Mouse (Mus musculus): ENCODE results near the gene Ninj2. TPM values are rescaled to one million over a fixed set of nuclear protein-coding genes. Genes with fewer than 3 reads are reported as not detected.

Gene Ninj2
- polyA plus RNA-seq, 1 experiment from 2014 or later = not detected

DNA sequence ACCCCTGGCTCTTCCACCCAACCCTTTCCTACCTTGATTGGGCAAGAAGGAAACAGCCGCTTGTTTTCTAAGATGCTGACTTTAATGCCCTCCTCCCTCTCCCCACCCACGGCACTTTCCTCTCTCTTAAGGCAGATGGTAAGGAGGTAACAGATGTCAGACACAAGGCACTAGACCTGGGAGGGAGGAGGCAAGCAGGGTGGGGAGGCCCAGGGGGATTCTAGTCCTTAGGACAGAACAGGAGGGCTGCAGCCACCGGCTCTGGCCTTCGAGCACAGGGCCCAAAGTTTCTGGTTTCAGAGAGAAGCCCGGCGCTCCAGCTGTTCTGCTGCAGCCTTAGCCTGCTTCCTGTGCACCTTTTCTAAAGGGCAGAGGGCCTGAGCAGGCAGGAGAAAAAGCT lies 108.8 kb downstream of the Ninj2 start:
- no peaks in the 10 kb centered on the region for H3K9me3 ChIP-seq (ENCODE audit: control insufficient read depth)
- no peak overlapping the region for H3K4me3 ChIP-seq (ENCODE audit: low read depth, low read length)
- H3K36me3 ChIP-seq (ENCODE audit: control insufficient read depth, insufficient read depth) = no peaks in the 10 kb centered on the region
- no peak overlapping the region for H3K4me2 ChIP-seq (replicated peaks; ENCODE audit: low read depth)
- WGBS = 64% methylated on average over 6 of the region's 6 CpGs
- H3K9ac ChIP-seq (ENCODE audit: low read depth, low read length) = no peak overlapping the region
- no peak overlapping the region for H3K27ac ChIP-seq (ENCODE audit: low read depth, low read length)
- ATAC-seq = no peak
- H3K4me1 ChIP-seq (replicated peaks; ENCODE audit: control insufficient read depth, insufficient read depth, low read length) = no peaks in the 10 kb centered on the region
- no peak for TF ChIP-seq CTCF (IDR thresholded peaks at IDR 0.05; ENCODE audit: low read depth)
- H3K27me3 ChIP-seq (replicated peaks; ENCODE audit: control insufficient read depth, insufficient read depth, low read length) = no peaks in the 10 kb centered on the region

DNA sequence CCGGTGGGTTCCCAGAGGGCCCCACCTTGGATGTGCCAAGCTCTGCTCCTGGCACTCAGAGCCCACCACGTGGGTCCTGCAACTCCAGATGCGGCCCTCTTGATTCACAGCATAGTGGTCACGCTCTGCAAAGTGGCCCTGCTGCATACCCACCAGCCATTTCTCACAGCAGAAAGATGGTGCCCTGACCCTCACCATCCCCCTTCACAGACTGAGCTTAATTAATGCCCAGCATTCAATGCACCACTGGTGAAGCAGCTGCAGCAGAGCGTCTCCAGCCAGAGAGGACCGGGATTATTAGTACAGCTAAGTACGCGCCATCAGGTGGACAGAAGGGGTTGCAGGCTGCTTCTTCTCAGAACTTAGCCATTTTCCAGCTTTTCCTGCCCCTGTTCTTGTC lies 109.3 kb downstream of the Ninj2 start:
- Histone ChIP-seq H3K9ac (ENCODE audit: low read depth, low read length) (no peak overlapping the region), H3K4me3 (ENCODE audit: low read depth, low read length) (no peak overlapping the region), H3K36me3 (ENCODE audit: control insufficient read depth, insufficient read depth) (no peaks in the 10 kb centered on the region), H3K9me3 (ENCODE audit: control insufficient read depth) (no peaks in the 10 kb centered on the region), H3K4me2 (replicated peaks; ENCODE audit: low read depth) (no peak overlapping the region), H3K27ac (ENCODE audit: low read depth, low read length) (no peak overlapping the region), H3K4me1 (replicated peaks; ENCODE audit: control insufficient read depth, insufficient read depth, low read length) (no peaks in the 10 kb centered on the region), H3K27me3 (replicated peaks; ENCODE audit: control insufficient read depth, insufficient read depth, low read length) (no peaks in the 10 kb centered on the region)
- 78% methylated on average over 8 of the region's 8 CpGs for WGBS
- no peak for TF ChIP-seq CTCF (IDR thresholded peaks at IDR 0.05; ENCODE audit: low read depth)
- no peak for ATAC-seq

DNA sequence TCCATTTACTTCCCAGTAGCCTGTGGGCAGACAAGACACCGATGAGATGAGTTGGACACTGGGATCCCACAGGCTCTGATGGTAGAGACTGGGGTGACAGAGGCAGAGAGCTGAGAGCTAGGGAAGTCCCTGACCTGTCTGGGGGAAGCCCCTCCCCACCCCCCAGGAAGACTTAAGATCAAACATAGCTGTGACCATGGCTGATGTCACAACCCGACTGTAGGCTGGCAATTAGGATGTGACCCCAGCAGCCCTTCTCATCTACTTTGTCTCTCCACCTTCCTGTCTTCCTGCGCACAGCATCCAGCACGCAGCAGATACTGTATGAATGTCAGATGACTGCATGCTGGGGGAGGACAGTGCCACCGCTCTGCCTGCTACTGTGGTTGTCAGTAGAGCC lies 113.4 kb downstream of the Ninj2 start:
- no peak overlapping the region for H3K9ac ChIP-seq (ENCODE audit: low read depth, low read length)
- TF ChIP-seq CTCF (IDR thresholded peaks at IDR 0.05; ENCODE audit: low read depth) = no peak
- no peaks in the 10 kb centered on the region for H3K9me3 ChIP-seq (ENCODE audit: control insufficient read depth)
- H3K4me3 ChIP-seq (ENCODE audit: low read depth, low read length) = no peak overlapping the region
- H3K27me3 ChIP-seq (replicated peaks; ENCODE audit: control insufficient read depth, insufficient read depth, low read length) = no peaks in the 10 kb centered on the region
- H3K36me3 ChIP-seq (ENCODE audit: control insufficient read depth, insufficient read depth) = peaks cover 9% of the 10 kb centered on the region; the same call in 1 of the 2 replicates
- ATAC-seq = no peak
- no peak overlapping the region for H3K4me2 ChIP-seq (replicated peaks; ENCODE audit: low read depth)
- H3K27ac ChIP-seq (ENCODE audit: low read depth, low read length) = no peak overlapping the region
- WGBS = 79% methylated on average over 5 of the region's 5 CpGs
- no peaks in the 10 kb centered on the region for H3K4me1 ChIP-seq (replicated peaks; ENCODE audit: control insufficient read depth, insufficient read depth, low read length)

DNA sequence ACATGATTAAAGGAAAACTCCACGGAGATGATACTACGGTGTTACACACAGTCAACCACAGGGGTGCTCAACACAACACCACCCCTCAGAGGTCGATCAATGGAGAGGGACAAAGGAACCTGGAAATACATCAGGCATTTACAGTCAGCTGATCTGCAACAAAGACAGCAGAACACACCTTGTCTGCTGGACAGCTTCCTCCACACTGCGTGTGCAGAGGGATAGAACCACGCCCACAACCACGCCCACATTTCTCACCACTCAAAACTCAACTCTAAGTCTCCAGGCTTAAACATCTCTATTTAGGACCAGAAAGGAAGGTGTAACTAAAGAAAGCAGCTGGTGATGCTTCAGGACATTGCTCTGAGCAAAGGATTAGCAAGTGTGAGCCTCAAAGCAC lies 118.4 kb downstream of the Ninj2 start:
- WGBS = 60% methylated on average over 6 of the region's 6 CpGs
- no peak for ATAC-seq
- Histone ChIP-seq H3K27me3 (replicated peaks; ENCODE audit: control insufficient read depth, insufficient read depth, low read length) (no peaks in the 10 kb centered on the region), H3K36me3 (ENCODE audit: control insufficient read depth, insufficient read depth) (peaks cover 9% of the 10 kb centered on the region; the same call in 1 of the 2 replicates), H3K4me2 (replicated peaks; ENCODE audit: low read depth) (no peak overlapping the region), H3K4me1 (replicated peaks; ENCODE audit: control insufficient read depth, insufficient read depth, low read length) (no peaks in the 10 kb centered on the region), H3K9ac (ENCODE audit: low read depth, low read length) (no peak overlapping the region), H3K27ac (ENCODE audit: low read depth, low read length) (no peak overlapping the region), H3K9me3 (ENCODE audit: control insufficient read depth) (no peaks in the 10 kb centered on the region), H3K4me3 (ENCODE audit: low read depth, low read length) (no peak overlapping the region)
- no peak for TF ChIP-seq CTCF (IDR thresholded peaks at IDR 0.05; ENCODE audit: low read depth)

DNA sequence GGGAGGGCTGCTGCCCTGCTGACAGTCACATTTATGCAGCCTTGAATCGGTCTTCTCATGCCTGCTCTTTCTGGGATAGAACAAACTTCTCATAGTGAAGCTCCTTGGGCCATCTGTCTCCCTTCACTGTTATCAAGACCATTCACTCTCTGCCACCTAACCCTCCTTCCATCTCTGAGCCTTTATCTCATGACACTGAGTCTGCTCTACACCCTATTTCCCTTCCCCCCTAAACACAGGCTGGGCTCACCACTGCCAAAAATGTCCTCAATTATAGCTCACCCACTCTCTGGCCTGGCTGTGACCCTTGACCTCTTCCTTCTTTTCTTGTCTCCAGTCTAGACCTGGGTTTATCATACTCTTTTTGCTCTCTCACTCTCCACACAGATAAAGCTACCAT lies 123.6 kb downstream of the Ninj2 start:
- no peak for ATAC-seq
- H3K4me1 ChIP-seq (replicated peaks; ENCODE audit: control insufficient read depth, insufficient read depth, low read length) = no peaks in the 10 kb centered on the region
- H3K4me2 ChIP-seq (replicated peaks; ENCODE audit: low read depth) = no peak overlapping the region
- peaks cover 4% of the 10 kb centered on the region; the same call in 1 of the 2 replicates for H3K36me3 ChIP-seq (ENCODE audit: control insufficient read depth, insufficient read depth)
- H3K27ac ChIP-seq (ENCODE audit: low read depth, low read length) = no peak overlapping the region
- 94% methylated on average over 1 of the region's 1 CpGs for WGBS
- H3K27me3 ChIP-seq (replicated peaks; ENCODE audit: control insufficient read depth, insufficient read depth, low read length) = no peaks in the 10 kb centered on the region
- no peak overlapping the region for H3K4me3 ChIP-seq (ENCODE audit: low read depth, low read length)
- TF ChIP-seq CTCF (IDR thresholded peaks at IDR 0.05; ENCODE audit: low read depth) = no peak
- H3K9ac ChIP-seq (ENCODE audit: low read depth, low read length) = no peak overlapping the region
- H3K9me3 ChIP-seq (ENCODE audit: control insufficient read depth) = no peaks in the 10 kb centered on the region

DNA sequence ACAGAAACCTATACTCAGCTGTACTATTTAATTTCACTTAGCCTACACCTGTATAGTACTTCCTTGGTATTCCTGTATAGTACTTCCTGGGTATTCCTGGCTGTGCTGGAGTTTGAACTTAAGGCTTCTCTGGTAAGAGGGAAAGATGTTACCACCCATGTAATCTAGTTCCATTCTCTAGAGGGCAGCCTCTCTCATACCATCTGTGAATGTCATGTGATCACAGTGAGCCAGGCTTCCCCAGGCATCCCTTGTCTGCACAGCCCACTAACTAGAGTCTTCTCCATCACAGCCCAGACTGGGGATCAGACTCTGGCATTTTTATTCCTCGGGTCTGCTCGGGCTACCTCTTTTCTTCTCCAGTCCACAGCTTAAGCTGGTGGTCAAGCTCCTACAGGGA lies 126.1 kb downstream of the Ninj2 start:
- Histone ChIP-seq H3K27me3 (replicated peaks; ENCODE audit: control insufficient read depth, insufficient read depth, low read length) (no peaks in the 10 kb centered on the region), H3K9ac (ENCODE audit: low read depth, low read length) (no peak overlapping the region), H3K4me2 (replicated peaks; ENCODE audit: low read depth) (no peak overlapping the region), H3K27ac (ENCODE audit: low read depth, low read length) (no peak overlapping the region), H3K36me3 (ENCODE audit: control insufficient read depth, insufficient read depth) (peaks cover 4% of the 10 kb centered on the region; the same call in 1 of the 2 replicates), H3K4me1 (replicated peaks; ENCODE audit: control insufficient read depth, insufficient read depth, low read length) (no peaks in the 10 kb centered on the region), H3K4me3 (ENCODE audit: low read depth, low read length) (no peak overlapping the region), H3K9me3 (ENCODE audit: control insufficient read depth) (no peaks in the 10 kb centered on the region)
- WGBS = 81% methylated on average over 2 of the region's 2 CpGs
- peak; percentile 52 for TF ChIP-seq CTCF (IDR thresholded peaks at IDR 0.05; ENCODE audit: low read depth)
- ATAC-seq = peak; percentile 46; the same call in 1 of the 2 replicates

DNA sequence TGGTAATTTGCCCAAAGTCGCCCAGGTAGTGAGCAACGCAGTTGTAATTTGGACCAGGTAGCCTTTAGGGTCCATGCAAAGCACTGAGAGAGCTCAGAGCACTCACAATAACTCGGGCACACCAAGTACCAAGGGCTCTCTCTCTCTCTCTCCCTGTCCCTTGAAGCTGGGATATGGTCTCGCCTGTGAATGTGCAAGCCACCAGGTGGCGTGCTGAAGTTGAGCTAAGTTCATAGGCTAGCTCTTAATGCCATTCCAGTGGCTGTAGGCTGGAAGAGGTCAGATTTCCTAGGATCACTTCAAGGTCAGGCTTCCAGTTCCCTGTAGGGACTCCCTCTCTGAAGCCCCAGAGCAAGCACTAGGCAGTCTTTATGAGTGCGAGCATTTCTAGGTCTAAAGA lies 129.5 kb downstream of the Ninj2 start:
- Histone ChIP-seq H3K4me2 (replicated peaks; ENCODE audit: low read depth) (no peak overlapping the region), H3K4me3 (ENCODE audit: low read depth, low read length) (no peak overlapping the region), H3K9ac (ENCODE audit: low read depth, low read length) (no peak overlapping the region), H3K27ac (ENCODE audit: low read depth, low read length) (no peak overlapping the region), H3K36me3 (ENCODE audit: control insufficient read depth, insufficient read depth) (peaks cover 4% of the 10 kb centered on the region; the same call in 1 of the 2 replicates), H3K27me3 (replicated peaks; ENCODE audit: control insufficient read depth, insufficient read depth, low read length) (no peaks in the 10 kb centered on the region), H3K9me3 (ENCODE audit: control insufficient read depth) (no peaks in the 10 kb centered on the region), H3K4me1 (replicated peaks; ENCODE audit: control insufficient read depth, insufficient read depth, low read length) (no peaks in the 10 kb centered on the region)
- ATAC-seq = no peak
- peak; percentile 89 for TF ChIP-seq CTCF (IDR thresholded peaks at IDR 0.05; ENCODE audit: low read depth)
- 26% methylated on average over 6 of the region's 6 CpGs for WGBS

All from intestine, postnatal 0 days (tissue).